Mouse (Mus musculus): ENCODE measurements around the gene Grk2. TPM values are rescaled to one million over a fixed set of nuclear protein-coding genes. Genes with fewer than 3 reads are reported as not detected.

The Grk2 gene
- polyA plus RNA-seq, 1 experiment from 2014 or later = 74.9 TPM

DNA sequence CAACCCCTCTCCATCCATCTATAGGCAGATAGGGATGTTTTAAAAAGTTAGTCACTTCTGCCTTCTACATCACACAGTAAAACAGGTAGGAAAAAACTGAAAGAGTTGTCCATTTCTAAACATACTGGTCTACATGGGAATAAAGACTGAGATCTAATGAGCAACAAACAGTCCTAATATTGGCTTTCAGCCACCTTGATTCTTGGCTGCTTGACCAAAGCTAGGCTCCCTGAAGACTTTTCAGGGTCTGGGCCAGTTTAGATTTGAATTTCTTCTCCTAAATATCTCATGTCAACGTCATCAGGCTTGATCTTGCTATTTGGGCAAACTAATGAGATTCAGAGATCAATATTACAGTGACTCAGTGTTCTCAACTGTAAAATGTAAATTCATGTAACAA, 20.9 kb upstream of the Grk2 start:
- CTCF ChIA-PET = no interaction called here
- POLR2A ChIA-PET = interaction anchor here (1.6 kb wide), 1 partner anchor 11 kb away, joined by 4 read pairs; no protein-coding TSS in a partner anchor
- no peak for TF ChIP-seq CTCF (IDR thresholded peaks at IDR 0.05)
- DNase-seq (ENCODE audit: low read depth, low spot score) (no peak), ATAC-seq (no peak)
- in situ Hi-C loops (cut with MboI; ENCODE audit: low pct_unique_long_range_greater_than_20kb) = no loop called here
- H3K27me3 ChIP-seq = no peaks in the 10 kb centered on the region

DNA sequence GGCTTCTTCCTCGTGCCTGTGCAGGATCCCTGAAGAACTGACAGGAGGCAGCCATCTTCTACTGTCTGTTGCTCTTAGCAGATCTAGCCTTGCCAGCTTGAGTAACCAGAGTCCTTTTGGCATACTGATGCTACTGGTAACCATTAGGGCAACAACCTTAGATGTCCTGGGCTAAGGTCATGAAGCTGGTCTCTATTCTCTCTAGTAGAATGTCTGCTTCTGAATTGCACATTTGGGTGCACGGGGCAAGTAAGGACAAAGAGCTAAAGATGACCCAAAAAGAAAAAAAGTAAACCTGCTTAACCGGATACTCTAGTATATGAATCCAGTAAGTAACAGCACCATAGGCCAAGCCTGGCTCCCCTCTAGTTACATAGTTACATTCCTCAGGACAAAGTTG, 20.1 kb upstream of the Grk2 start:
- DNase-seq (ENCODE audit: low read depth, low spot score) (no peak), ATAC-seq (no peak)
- H3K27me3 ChIP-seq = no peaks in the 10 kb centered on the region
- in situ Hi-C loops (cut with MboI; ENCODE audit: low pct_unique_long_range_greater_than_20kb) = no loop called here
- TF ChIP-seq CTCF (IDR thresholded peaks at IDR 0.05) = no peak
- ChIA-PET POLR2A (no interaction called here), CTCF (no interaction called here)

DNA sequence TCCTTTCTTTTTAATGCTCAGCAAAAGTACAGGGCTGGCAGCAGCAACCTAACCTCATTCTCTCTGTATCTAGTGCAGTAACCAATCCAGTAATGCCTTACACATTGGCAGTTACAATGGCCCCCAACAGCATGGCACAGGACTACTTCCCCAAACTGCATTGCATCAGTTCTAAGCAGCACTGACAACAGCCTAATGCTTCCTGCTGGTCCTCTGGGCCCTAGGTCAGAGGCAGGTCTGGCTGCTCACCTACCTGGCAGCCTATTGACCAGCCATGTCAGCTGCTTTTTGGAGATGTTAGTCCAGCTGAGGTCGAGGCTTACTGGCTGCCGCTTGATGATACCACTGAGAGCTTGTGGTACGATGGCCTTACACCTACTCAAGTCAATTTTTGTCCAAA, 16.1 kb upstream of the Grk2 start:
- DNase-seq (ENCODE audit: low read depth, low spot score) = no peak
- POLR2A ChIA-PET = interaction anchor here (0.6 kb wide), 1 partner anchor 698 kb away, joined by 4 read pairs; no protein-coding TSS in a partner anchor
- in situ Hi-C loops (cut with MboI; ENCODE audit: low pct_unique_long_range_greater_than_20kb) = no loop called here
- ATAC-seq = no peak
- CTCF ChIA-PET = interaction anchor here (1.2 to 1.7 kb wide), 2 partner anchors 10 to 95 kb away, joined by 5 read pairs; no protein-coding TSS in a partner anchor
- TF ChIP-seq CTCF (IDR thresholded peaks at IDR 0.05) = no peak
- H3K27me3 ChIP-seq = no peaks in the 10 kb centered on the region

DNA sequence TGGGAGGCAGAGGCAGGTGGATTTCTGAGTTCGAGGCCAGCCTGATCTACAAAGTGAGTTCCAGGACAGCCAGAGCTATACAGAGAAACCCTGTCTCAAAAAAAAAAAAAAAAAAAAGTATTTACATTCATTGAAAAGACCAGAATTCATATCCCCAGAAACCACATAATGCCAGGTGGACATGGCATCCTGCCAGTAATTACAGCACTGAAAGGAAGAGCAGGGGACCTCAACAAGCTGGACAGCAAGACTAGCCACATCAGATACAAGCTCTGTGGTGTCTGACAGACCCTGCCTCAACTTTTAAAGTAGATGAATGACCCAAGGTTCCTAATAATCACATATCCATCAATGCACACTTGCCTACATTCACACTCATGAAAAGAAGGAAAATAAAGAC, 15.6 kb upstream of the Grk2 start:
- CTCF ChIA-PET = interaction anchor here (1.1 to 2.0 kb wide), 3 partner anchors 12 to 96 kb away, joined by 3 to 11 read pairs (median 5); no protein-coding TSS in a partner anchor
- in situ Hi-C loops (cut with MboI; ENCODE audit: low pct_unique_long_range_greater_than_20kb) = no loop called here

DNA sequence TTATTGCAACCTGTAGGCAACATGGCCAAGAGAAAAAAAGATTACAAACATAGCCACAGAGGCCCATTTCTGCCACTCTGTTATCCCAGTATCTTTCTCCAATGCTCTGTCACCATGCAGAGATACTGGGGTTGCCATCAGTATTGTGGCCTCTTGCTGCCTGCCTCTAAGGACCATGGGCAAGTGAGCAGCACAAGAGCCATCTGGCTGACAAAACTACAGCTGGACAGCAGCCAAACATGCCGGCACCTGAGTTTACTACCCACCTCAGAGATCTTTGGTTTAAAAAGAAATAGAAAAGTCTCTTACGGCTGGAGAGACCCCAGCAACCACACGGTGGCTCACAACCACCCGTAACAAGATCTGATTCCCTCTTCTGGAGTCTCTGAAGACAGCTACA, 13.2 kb upstream of the Grk2 start:
- in situ Hi-C loops (cut with MboI; ENCODE audit: low pct_unique_long_range_greater_than_20kb) = no loop called here
- no peaks in the 10 kb centered on the region for H3K27me3 ChIP-seq
- DNase-seq (ENCODE audit: low read depth, low spot score) (no peak), ATAC-seq (no peak)
- ChIA-PET POLR2A (no interaction called here), CTCF (no interaction called here)
- TF ChIP-seq CTCF (IDR thresholded peaks at IDR 0.05) = no peak

More for the DNA sequence above, 15.6 kb upstream of the Grk2 start:
- no peak for DNase-seq (ENCODE audit: low read depth, low spot score)
- POLR2A ChIA-PET = interaction anchor here (0.6 to 0.9 kb wide), 5 partner anchors 10 to 393 kb away, joined by 3 to 5 read pairs (median 4); no protein-coding TSS in a partner anchor
- H3K27me3 ChIP-seq = no peaks in the 10 kb centered on the region
- no peak for ATAC-seq
- no peak for TF ChIP-seq CTCF (IDR thresholded peaks at IDR 0.05)

DNA sequence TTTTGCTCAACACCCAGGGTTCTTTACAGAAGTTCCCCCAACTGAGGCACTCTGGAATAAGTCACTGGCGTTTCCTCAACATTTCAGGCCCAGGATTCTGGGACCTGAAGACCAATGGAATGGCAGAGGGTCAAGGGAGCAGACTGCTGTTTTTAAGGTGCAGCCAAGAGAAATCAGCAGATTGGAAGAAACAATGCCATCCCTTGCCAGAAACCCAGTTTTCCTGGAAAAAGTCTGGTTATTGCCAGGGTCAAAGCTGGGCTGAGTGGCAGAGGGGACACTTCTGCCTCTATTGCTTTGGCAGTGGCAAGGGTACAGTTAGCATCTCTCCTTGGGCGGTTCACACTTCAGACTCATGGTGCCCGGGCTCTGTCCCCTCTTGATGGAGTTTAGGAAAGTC, 11.2 kb upstream of the Grk2 start:
- TF ChIP-seq CTCF (IDR thresholded peaks at IDR 0.05) = no peak
- POLR2A ChIA-PET = interaction anchor here (0.6 kb wide), 1 partner anchor 94 kb away, joined by 3 read pairs; no protein-coding TSS in a partner anchor
- DNase-seq (ENCODE audit: low read depth, low spot score) (no peak), ATAC-seq (no peak)
- in situ Hi-C loops (cut with MboI; ENCODE audit: low pct_unique_long_range_greater_than_20kb) = no loop called here
- no peaks in the 10 kb centered on the region for H3K27me3 ChIP-seq
- CTCF ChIA-PET = interaction anchor here (3.6 kb wide), 1 partner anchor 14 kb away, joined by 14 read pairs; no protein-coding TSS in a partner anchor

DNA sequence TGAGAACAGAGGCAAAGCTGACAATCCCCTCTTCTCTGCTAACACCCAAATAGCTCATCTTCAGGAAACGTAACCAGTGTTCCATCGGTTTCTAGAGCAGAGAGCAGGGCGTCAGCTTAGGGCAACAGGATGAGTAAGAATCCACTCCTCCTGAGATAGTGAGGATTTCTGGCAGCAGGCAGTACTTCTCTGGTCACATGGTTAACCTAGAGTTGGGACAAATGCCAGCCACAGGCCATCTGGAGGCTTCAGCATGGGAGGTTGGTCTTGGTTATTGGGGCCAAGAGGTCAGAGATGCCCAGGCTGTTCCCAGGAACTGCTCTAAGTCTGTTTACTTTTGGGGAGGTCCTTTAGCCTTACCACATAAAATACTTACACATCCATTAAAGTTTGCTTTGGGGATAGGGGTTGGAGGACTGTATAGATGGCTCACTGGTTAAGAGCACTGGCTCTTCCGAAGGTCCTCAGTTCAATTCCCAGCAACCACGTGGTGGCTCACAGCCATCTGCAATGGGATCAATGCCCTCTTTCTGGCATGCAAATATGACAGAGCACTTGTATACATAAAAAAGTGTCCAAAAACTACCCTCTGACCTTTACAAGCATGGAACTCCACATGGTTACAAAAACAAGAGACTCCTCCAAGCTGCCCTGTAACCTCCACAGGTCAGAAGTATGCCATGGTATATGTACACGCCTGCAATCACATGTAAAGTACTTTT, 9.4 kb upstream of the Grk2 start:
- H3K27me3 ChIP-seq = no peaks in the 10 kb centered on the region
- peak; percentile 72 for ATAC-seq
- ChIA-PET CTCF (interaction anchor here (0.8 to 3.6 kb wide), 7 partner anchors 16 to 109 kb away, joined by 3 to 14 read pairs (median 4); no protein-coding TSS in a partner anchor), POLR2A (interaction anchor here (0.6 to 0.8 kb wide), 2 partner anchors 12 to 279 kb away, joined by 3 to 4 read pairs; no protein-coding TSS in a partner anchor)
- peak; percentile 66 for DNase-seq (ENCODE audit: low read depth, low spot score)
- no peak for TF ChIP-seq CTCF (IDR thresholded peaks at IDR 0.05)
- in situ Hi-C loops (cut with MboI; ENCODE audit: low pct_unique_long_range_greater_than_20kb) = no loop called here

DNA sequence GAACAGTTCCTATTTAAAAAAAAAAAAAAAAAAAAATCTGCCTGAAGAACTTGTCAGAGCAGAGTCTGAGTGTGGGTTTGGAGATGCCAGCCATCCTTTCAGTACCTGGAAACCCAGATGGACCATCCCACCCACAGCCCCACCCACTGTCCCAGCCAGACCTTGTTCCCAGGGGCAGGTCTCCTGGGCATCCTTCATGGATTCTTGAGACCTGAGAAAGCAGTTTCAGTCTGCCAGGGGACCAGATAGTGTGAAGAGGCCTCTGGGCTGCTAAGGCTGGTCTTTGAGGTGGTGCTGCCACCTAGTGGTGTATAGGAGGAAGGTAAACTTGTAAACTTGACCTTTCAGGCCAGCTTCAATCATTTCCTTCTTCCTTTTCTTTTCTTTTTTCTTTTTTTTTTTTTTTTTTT, 3.8 kb upstream of the Grk2 start:
- POLR2A ChIA-PET = interaction anchor here (0.6 to 0.7 kb wide), 2 partner anchors 57 to 211 kb away, joined by 3 read pairs; no protein-coding TSS in a partner anchor
- CTCF ChIA-PET = interaction anchor here (0.6 to 1.5 kb wide), 4 partner anchors 46 to 80 kb away, joined by 3 to 6 read pairs (median 3); no protein-coding TSS in a partner anchor
- in situ Hi-C loops (cut with MboI; ENCODE audit: low pct_unique_long_range_greater_than_20kb) = loop anchor here (5.0 kb wide), 2 partner anchors 52 to 102 kb away; no protein-coding TSS in a partner anchor

DNA sequence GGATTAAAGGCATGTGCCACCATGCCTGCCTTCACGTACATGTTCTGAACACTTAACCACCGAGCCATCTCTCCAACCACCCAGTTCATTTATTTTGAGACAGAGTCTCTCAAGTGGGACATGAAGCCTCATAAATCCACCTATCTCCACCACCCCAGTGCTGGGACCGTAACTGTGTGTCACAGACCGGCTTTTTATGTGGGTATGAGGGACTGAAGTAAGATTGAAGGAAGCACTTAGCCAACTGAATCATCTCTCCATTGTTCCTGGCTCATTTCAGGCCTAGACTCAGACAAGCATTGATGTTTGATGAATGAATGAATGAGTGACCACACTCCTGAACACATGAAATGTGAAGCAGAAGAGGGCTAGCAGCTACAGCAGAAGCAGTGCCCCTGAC, 3.3 kb upstream of the Grk2 start:
- DNase-seq (ENCODE audit: low read depth, low spot score) (no peak), ATAC-seq (no peak)
- ChIA-PET POLR2A (interaction anchor here (0.6 to 0.7 kb wide), 2 partner anchors 56 to 210 kb away, joined by 3 read pairs; no protein-coding TSS in a partner anchor), CTCF (interaction anchor here (1.5 kb wide), 2 partner anchors 50 to 52 kb away, joined by 3 to 6 read pairs; no protein-coding TSS in a partner anchor)
- TF ChIP-seq CTCF (IDR thresholded peaks at IDR 0.05) = no peak
- in situ Hi-C loops (cut with MboI; ENCODE audit: low pct_unique_long_range_greater_than_20kb) = no loop called here
- no peaks in the 10 kb centered on the region for H3K27me3 ChIP-seq

More for the DNA sequence above, 3.8 kb upstream of the Grk2 start:
- ATAC-seq (no peak), DNase-seq (ENCODE audit: low read depth, low spot score) (no peak)
- TF ChIP-seq CTCF (IDR thresholded peaks at IDR 0.05) = peak; percentile 87
- no peaks in the 10 kb centered on the region for H3K27me3 ChIP-seq

DNA sequence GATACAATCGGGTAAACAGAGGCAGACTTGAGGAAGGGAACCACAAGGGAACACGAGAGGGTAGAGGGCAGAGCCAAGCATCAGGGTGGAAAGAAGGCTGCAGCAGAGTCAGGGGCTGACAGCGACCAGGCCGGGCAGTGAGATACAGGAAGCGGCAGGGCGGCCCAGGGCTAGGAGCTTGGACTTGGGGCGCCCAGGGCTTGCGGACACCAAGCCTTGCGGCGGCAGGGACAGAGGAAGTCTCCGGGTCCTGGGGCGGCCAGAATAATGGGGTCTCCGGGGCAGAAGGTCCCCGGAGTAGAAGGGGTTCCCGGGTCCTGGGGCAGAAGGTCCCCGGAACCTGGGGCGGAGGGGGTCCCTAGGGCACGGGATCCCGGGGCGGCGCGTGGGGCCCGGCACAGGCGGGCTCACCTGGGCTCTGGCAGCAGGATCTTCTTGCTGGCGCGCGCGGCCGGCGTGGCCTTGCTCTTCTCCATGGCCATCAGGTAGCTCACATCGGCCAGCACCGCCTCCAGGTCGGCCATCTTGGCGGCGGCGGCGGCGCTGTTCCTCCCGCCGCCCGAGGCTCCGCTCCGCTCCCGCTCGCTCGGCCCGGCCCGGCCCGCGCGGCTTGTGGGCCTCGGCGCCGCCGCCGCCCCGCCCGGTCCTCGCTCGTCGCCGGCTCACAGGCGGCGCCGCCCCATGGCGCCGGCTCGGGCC, 382 bp downstream of the Grk2 start:
- ChIA-PET CTCF (interaction anchor here (0.8 to 1.3 kb wide), 2 partner anchors 23 to 47 kb away, joined by 3 to 5 read pairs; partner anchors contain the start of gene Ankrd13d), POLR2A (interaction anchor here (0.5 to 1.2 kb wide), 3 partner anchors 30 to 138 kb away, joined by 3 to 4 read pairs (median 4); no protein-coding TSS in a partner anchor)
- in situ Hi-C loops (cut with MboI; ENCODE audit: low pct_unique_long_range_greater_than_20kb) = no loop called here
- DNase-seq (ENCODE audit: low read depth, low spot score) (no peak), ATAC-seq (peak; percentile 46)
- no peaks in the 10 kb centered on the region for H3K27me3 ChIP-seq
- TF ChIP-seq CTCF (IDR thresholded peaks at IDR 0.05) = no peak

Measured in Patski (cell line).